ENCODE assay signal across 17 mouse cellular contexts in genomic region chr12:50538296-50538965, GRCm38 (mm10).
A peak's percentile ranks its signal among the peaks of the same experiment; 100 is the strongest.
DNase-seq lines count a peak whose midpoint lies in the region; ATAC-seq and TF ChIP-seq lines count a peak whose summit lies in the region.
"Had no signal": no experiment of that assay in that cellular context is flagged by ENCODE, and none has a peak within 500 bp of the region (broad histone marks: within the 10 kb centered on the region; RNA-seq: fewer than 3 reads in every experiment).

No protein-coding gene starts in this region.

- H3K4me3 ChIP-seq in forebrain, embryonic 15.5 days = no peak overlapping the region
- no peak overlapping the region for H3K4me3 ChIP-seq in forebrain, embryonic 11.5 days (ENCODE audit: low read depth, low read length)
- H3K4me3 ChIP-seq in midbrain, embryonic 11.5 days (ENCODE audit: low read depth, low read length) = no peak overlapping the region
- no peak overlapping the region for H3K4me3 ChIP-seq in midbrain, postnatal 0 days (ENCODE audit: low read depth, low read length)
- no peak overlapping the region for H3K4me3 ChIP-seq in forebrain, postnatal 0 days (ENCODE audit: low read depth, low read length)
- no peak overlapping the region for H3K4me3 ChIP-seq in midbrain, embryonic 16.5 days (ENCODE audit: low read depth, low read length)
- H3K4me3 ChIP-seq in intestine, embryonic 16.5 days (ENCODE audit: low read length) = no peak overlapping the region
- H3K4me3 ChIP-seq: limb, embryonic 15.5 days; neural tube, embryonic 13.5 days had no signal

- no peak for TF ChIP-seq CTCF in midbrain, postnatal 0 days (IDR thresholded peaks at IDR 0.05)
- no peak for TF ChIP-seq CTCF in forebrain, postnatal 0 days (IDR thresholded peaks at IDR 0.05; ENCODE audit: low read depth)

- no peaks in the 10 kb centered on the region for H3K36me3 ChIP-seq in forebrain, embryonic 15.5 days
- no peaks in the 10 kb centered on the region for H3K36me3 ChIP-seq in forebrain, embryonic 11.5 days (ENCODE audit: control insufficient read depth, insufficient read depth, low read length)
- no peaks in the 10 kb centered on the region for H3K36me3 ChIP-seq in midbrain, embryonic 11.5 days (ENCODE audit: control insufficient read depth, insufficient read depth, low read length)
- no peaks in the 10 kb centered on the region for H3K36me3 ChIP-seq in midbrain, postnatal 0 days (ENCODE audit: insufficient read depth, low read length)
- H3K36me3 ChIP-seq in forebrain, postnatal 0 days (ENCODE audit: insufficient read depth) = no peaks in the 10 kb centered on the region
- no peaks in the 10 kb centered on the region for H3K36me3 ChIP-seq in midbrain, embryonic 16.5 days (ENCODE audit: control insufficient read depth, insufficient read depth, low read length)
- H3K36me3 ChIP-seq in intestine, embryonic 16.5 days (ENCODE audit: control insufficient read depth, insufficient read depth, low read length) = no peaks in the 10 kb centered on the region
- H3K36me3 ChIP-seq: limb, embryonic 15.5 days; neural tube, embryonic 13.5 days had no signal

- H3K27me3 ChIP-seq in forebrain, embryonic 15.5 days = no peaks in the 10 kb centered on the region
- H3K27me3 ChIP-seq in forebrain, embryonic 11.5 days (ENCODE audit: control insufficient read depth, insufficient read depth, low read length) = no peaks in the 10 kb centered on the region
- no peaks in the 10 kb centered on the region for H3K27me3 ChIP-seq in midbrain, embryonic 11.5 days (ENCODE audit: control insufficient read depth, insufficient read depth, low read length)
- no peaks in the 10 kb centered on the region for H3K27me3 ChIP-seq in midbrain, postnatal 0 days (ENCODE audit: insufficient read depth, low read length)
- H3K27me3 ChIP-seq in forebrain, postnatal 0 days (ENCODE audit: insufficient read depth, low read length) = no peaks in the 10 kb centered on the region
- H3K27me3 ChIP-seq in midbrain, embryonic 16.5 days (ENCODE audit: control insufficient read depth, insufficient read depth, low read depth, low read length) = no peaks in the 10 kb centered on the region
- no peaks in the 10 kb centered on the region for H3K27me3 ChIP-seq in intestine, embryonic 16.5 days (replicated peaks; ENCODE audit: control insufficient read depth, insufficient read depth, low read length)
- H3K27me3 ChIP-seq: limb, embryonic 15.5 days; neural tube, embryonic 13.5 days had no signal

- no peak for DNase-seq in forebrain, embryonic 11.5 days (ENCODE audit: low spot score)
- DNase-seq in midbrain, embryonic 11.5 days (ENCODE audit: low spot score, missing footprints) = peak; percentile 28
- no peak for DNase-seq in midbrain, postnatal 0 days (ENCODE audit: low spot score)
- DNase-seq in forebrain, postnatal 0 days = peak; percentile 59
- DNase-seq in ovary, postnatal 10 days (ENCODE audit: low spot score) = no peak
- DNase-seq: cerebellum, adult 18-20 months; gastrocnemius, postnatal 14 days; heart, postnatal 10 days; kidney, adult 8-10 months; liver, postnatal 0 days; retina, postnatal 1 day had no signal

- no peak overlapping the region for H3K9ac ChIP-seq in forebrain, embryonic 15.5 days (replicated peaks)
- H3K9ac ChIP-seq in forebrain, embryonic 11.5 days (ENCODE audit: low read length) = no peak overlapping the region
- no peak overlapping the region for H3K9ac ChIP-seq in midbrain, embryonic 11.5 days (ENCODE audit: low read length)
- no peak overlapping the region for H3K9ac ChIP-seq in midbrain, postnatal 0 days (replicated peaks; ENCODE audit: low read length, poor library complexity, severe bottlenecking)
- H3K9ac ChIP-seq in forebrain, postnatal 0 days = no peak overlapping the region
- no peak overlapping the region for H3K9ac ChIP-seq in midbrain, embryonic 16.5 days (ENCODE audit: low read depth, low read length)
- no peak overlapping the region for H3K9ac ChIP-seq in intestine, embryonic 16.5 days (ENCODE audit: low read depth, low read length)
- H3K9ac ChIP-seq: limb, embryonic 15.5 days; liver, postnatal 0 days; neural tube, embryonic 13.5 days had no signal

- 41% methylated on average over 3 of the region's 3 CpGs for WGBS in forebrain, embryonic 15.5 days
- 79% methylated on average over 3 of the region's 3 CpGs for WGBS in forebrain, embryonic 11.5 days
- 87% methylated on average over 3 of the region's 3 CpGs for WGBS in midbrain, embryonic 11.5 days
- WGBS in midbrain, postnatal 0 days = 68% methylated on average over 3 of the region's 3 CpGs
- 36% methylated on average over 3 of the region's 3 CpGs for WGBS in forebrain, postnatal 0 days
- WGBS in midbrain, embryonic 16.5 days = 70% methylated on average over 3 of the region's 3 CpGs
- 86% methylated on average over 3 of the region's 3 CpGs for WGBS in intestine, embryonic 16.5 days

- H3K4me1 ChIP-seq in forebrain, embryonic 15.5 days = peaks cover 19% of the 10 kb centered on the region
- no peaks in the 10 kb centered on the region for H3K4me1 ChIP-seq in forebrain, embryonic 11.5 days (replicated peaks; ENCODE audit: control insufficient read depth, insufficient read depth, low read length)
- H3K4me1 ChIP-seq in midbrain, embryonic 11.5 days (ENCODE audit: control insufficient read depth, insufficient read depth, low read length) = no peaks in the 10 kb centered on the region
- no peaks in the 10 kb centered on the region for H3K4me1 ChIP-seq in midbrain, postnatal 0 days (ENCODE audit: insufficient read depth, low read length)
- H3K4me1 ChIP-seq in forebrain, postnatal 0 days (ENCODE audit: insufficient read depth) = no peaks in the 10 kb centered on the region
- no peaks in the 10 kb centered on the region for H3K4me1 ChIP-seq in midbrain, embryonic 16.5 days (ENCODE audit: control insufficient read depth, insufficient read depth, low read length)
- no peaks in the 10 kb centered on the region for H3K4me1 ChIP-seq in intestine, embryonic 16.5 days (ENCODE audit: control insufficient read depth, insufficient read depth, low read length)
- H3K4me1 ChIP-seq: limb, embryonic 15.5 days; neural tube, embryonic 13.5 days had no signal

- H3K9me3 ChIP-seq in forebrain, embryonic 15.5 days = no peaks in the 10 kb centered on the region
- H3K9me3 ChIP-seq in forebrain, embryonic 11.5 days (ENCODE audit: control insufficient read depth, low read length) = no peaks in the 10 kb centered on the region
- no peaks in the 10 kb centered on the region for H3K9me3 ChIP-seq in midbrain, embryonic 11.5 days (ENCODE audit: control insufficient read depth, low read length)
- no peaks in the 10 kb centered on the region for H3K9me3 ChIP-seq in midbrain, postnatal 0 days (ENCODE audit: low read length)
- no peaks in the 10 kb centered on the region for H3K9me3 ChIP-seq in forebrain, postnatal 0 days (ENCODE audit: low read length)
- no peaks in the 10 kb centered on the region for H3K9me3 ChIP-seq in midbrain, embryonic 16.5 days (replicated peaks; ENCODE audit: control insufficient read depth, low read length, poor library complexity, severe bottlenecking)
- H3K9me3 ChIP-seq in intestine, embryonic 16.5 days (ENCODE audit: control insufficient read depth, low read length) = no peaks in the 10 kb centered on the region
- H3K9me3 ChIP-seq: limb, embryonic 15.5 days; neural tube, embryonic 13.5 days had no signal

- peak; percentile 96 for ATAC-seq in forebrain, embryonic 15.5 days (replicated peaks)
- no peak; the same call in 1 of the 2 replicates for ATAC-seq in forebrain, embryonic 11.5 days (replicated peaks; ENCODE audit: low FRiP score)
- ATAC-seq in midbrain, embryonic 11.5 days (ENCODE audit: low FRiP score) = no peak
- no peak for ATAC-seq in midbrain, postnatal 0 days (ENCODE audit: low FRiP score)
- peak; percentile 97 for ATAC-seq in forebrain, postnatal 0 days
- peak; percentile 51; the same call in 1 of the 2 replicates for ATAC-seq in midbrain, embryonic 16.5 days
- no peak for ATAC-seq in intestine, embryonic 16.5 days
- ATAC-seq: activated CD4-positive, CD25-positive, alpha-beta regulatory T cell, adult 4 months; liver, postnatal 0 days had no signal

- H3K27ac ChIP-seq in forebrain, embryonic 15.5 days (replicated peaks) = peak overlapping the region; percentile 40; the same call in 1 of the 2 replicates
- H3K27ac ChIP-seq in forebrain, embryonic 11.5 days (ENCODE audit: low read depth, low read length) = no peak overlapping the region
- H3K27ac ChIP-seq in midbrain, embryonic 11.5 days (ENCODE audit: low read depth, low read length) = no peak overlapping the region
- no peak overlapping the region for H3K27ac ChIP-seq in midbrain, postnatal 0 days (ENCODE audit: low read depth, low read length)
- H3K27ac ChIP-seq in forebrain, postnatal 0 days (ENCODE audit: low read depth, low read length) = 0 out of 2 replicates have a peak overlapping the region, but pooled peaks have one; percentile 3
- H3K27ac ChIP-seq in midbrain, embryonic 16.5 days (ENCODE audit: low read length) = no peak overlapping the region
- no peak overlapping the region for H3K27ac ChIP-seq in intestine, embryonic 16.5 days (ENCODE audit: low read length)
- H3K27ac ChIP-seq: limb, embryonic 15.5 days had no signal

- no peak overlapping the region for H3K4me2 ChIP-seq in forebrain, embryonic 15.5 days (replicated peaks)
- H3K4me2 ChIP-seq in forebrain, embryonic 11.5 days (ENCODE audit: low read depth, low read length, severe bottlenecking) = no peak overlapping the region
- H3K4me2 ChIP-seq in midbrain, embryonic 11.5 days = no peak overlapping the region
- no peak overlapping the region for H3K4me2 ChIP-seq in midbrain, postnatal 0 days (ENCODE audit: low read depth, low read length, poor library complexity, severe bottlenecking)
- no peak overlapping the region for H3K4me2 ChIP-seq in forebrain, postnatal 0 days (ENCODE audit: low read depth)
- no peak overlapping the region for H3K4me2 ChIP-seq in midbrain, embryonic 16.5 days (ENCODE audit: low read length)
- no peak overlapping the region for H3K4me2 ChIP-seq in intestine, embryonic 16.5 days (ENCODE audit: low read depth, low read length)
- H3K4me2 ChIP-seq: limb, embryonic 15.5 days; neural tube, embryonic 13.5 days had no signal

Comparison
In these comparisons a context has a peak if more than half of its experiments do, and no peak if none do; other contexts are left out.
1. ATAC-seq: peak in forebrain, embryonic 15.5 days (single experiment), forebrain, postnatal 0 days (single experiment) and midbrain, embryonic 16.5 days (single experiment); none in forebrain, embryonic 11.5 days (single experiment), midbrain, embryonic 11.5 days (single experiment), midbrain, postnatal 0 days (single experiment) and intestine, embryonic 16.5 days (single experiment).
2. H3K27ac ChIP-seq: peak in forebrain, embryonic 15.5 days (single experiment) and forebrain, postnatal 0 days (single experiment); none in forebrain, embryonic 11.5 days (single experiment), midbrain, embryonic 11.5 days (single experiment), midbrain, postnatal 0 days (single experiment), midbrain, embryonic 16.5 days (single experiment) and intestine, embryonic 16.5 days (single experiment).
3. DNase-seq: peak in midbrain, embryonic 11.5 days (single experiment) and forebrain, postnatal 0 days (single experiment); none in forebrain, embryonic 11.5 days (single experiment), midbrain, postnatal 0 days (single experiment) and ovary, postnatal 10 days (single experiment).